Mouse (Mus musculus) intestine, embryonic 16.5 days (tissue): Measurements from ENCODE around the gene Fen1. TPM values are rescaled to one million over a fixed set of nuclear protein-coding genes. Genes with fewer than 3 reads are reported as not detected.

ENCODE experiments used
- ATAC-seq: fragments of 200-750 bp; cut with Nextera tagmentation; 2 replicates; pipeline ENCODE4 v1.8.0; 2017; ENCODE audit warnings: moderate TSS enrichment, moderate library complexity
- H3K27ac ChIP-seq: fragments of 300-500 bp; sonication (generic); 2 replicates; pipeline ENCODE4 v1.5.1; 2014; ENCODE audit warnings: mild to moderate bottlenecking, low read length
- H3K27me3 ChIP-seq: fragments of 300-500 bp; sonication (generic); replicated peaks from 2 replicates; pipeline ENCODE4 v1.6.1; 2014; ENCODE audit warnings: low read length, control low read depth, mixed read lengths; ENCODE audit not compliant: control insufficient read depth, insufficient read depth
- H3K36me3 ChIP-seq: fragments of 300-500 bp; sonication (generic); 2 replicates; pipeline ENCODE4 v1.6.1; 2014; ENCODE audit warnings: low read length, control low read depth; ENCODE audit not compliant: control insufficient read depth, insufficient read depth
- H3K4me1 ChIP-seq: fragments of 300-500 bp; sonication (generic); 2 replicates; pipeline ENCODE4 v1.6.1; 2014; ENCODE audit warnings: low read length, control low read depth, mixed read lengths; ENCODE audit not compliant: control insufficient read depth, insufficient read depth
- H3K4me2 ChIP-seq: fragments of 300-500 bp; sonication (generic); 2 replicates; pipeline ENCODE4 v1.6.1; 2014; ENCODE audit warnings: low read depth, low read length, control low read depth
- H3K4me3 ChIP-seq: fragments of 300-500 bp; sonication (generic); 2 replicates; pipeline ENCODE4 v1.5.1; 2014; ENCODE audit warnings: mild to moderate bottlenecking, low read length
- H3K9ac ChIP-seq: fragments of 300-500 bp; sonication (generic); 2 replicates; pipeline ENCODE4 v1.6.1; 2014; ENCODE audit warnings: low read depth, low read length
- H3K9me3 ChIP-seq: fragments of 300-500 bp; sonication (generic); 2 replicates; pipeline ENCODE4 v1.6.1; 2016; ENCODE audit warnings: low read length, control low read depth; ENCODE audit not compliant: control insufficient read depth
- WGBS: fragments of 180-500 bp; shearing (Covaris S2); extraction: QIAGEN DNeasy Blood & Tissue Kit; methylation state at CpG from one replicate; pipeline ENCODE4 v1.1.7; 2014; 5-methylcytosine and 5-hydroxymethylcytosine counted together
- polyA plus RNA-seq: library from polyadenylated mRNA; unstranded; fragments of >200 nt; fragmentation: Nextera tagmentation; extraction: Ambion mirVana; gene quantifications from 2 replicates; pipeline ENCODE4 v1.2.1, GENCODE M21; 2015

The Fen1 gene
- polyA plus RNA-seq, 1 experiment from 2014 or later, result 87.8 TPM

DNA sequence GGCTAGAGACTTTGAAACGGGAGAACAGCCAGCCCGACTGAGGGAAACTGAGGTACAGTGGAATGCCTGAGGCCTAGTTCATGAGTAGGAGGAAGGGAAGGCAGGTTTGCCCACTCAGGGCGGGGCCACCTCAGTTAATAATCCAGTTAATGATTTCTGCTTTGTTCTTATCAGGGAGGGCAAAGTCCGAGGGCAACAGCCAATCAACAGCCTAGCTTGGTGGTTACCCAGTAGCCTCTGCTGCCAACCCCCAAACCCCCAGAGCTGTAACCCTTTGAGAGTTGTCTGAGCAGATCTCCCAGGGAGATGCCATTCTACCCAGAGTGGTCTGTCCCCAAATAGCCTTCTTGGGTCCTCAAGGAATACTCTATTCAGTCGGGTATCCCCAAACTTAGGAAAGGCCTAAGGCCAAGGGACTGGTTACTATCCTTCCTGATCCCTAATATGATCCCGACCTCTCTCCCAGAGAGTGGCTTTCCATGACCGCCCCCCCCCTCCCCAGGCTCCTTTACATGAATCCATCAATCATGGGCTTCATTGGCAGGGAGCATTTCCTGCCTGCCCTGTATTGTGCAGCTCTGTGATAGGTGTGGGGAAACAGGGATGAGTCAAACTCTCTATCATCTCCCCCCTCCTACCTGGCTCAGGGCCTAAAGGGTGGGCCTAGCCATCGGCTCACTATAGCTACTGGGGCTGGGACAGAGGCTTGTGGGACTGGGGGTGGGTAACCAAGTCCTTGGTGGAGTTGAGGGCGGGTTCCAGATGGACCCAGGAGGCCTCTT is 32.0 kb upstream of the Fen1 start:
- H3K4me3 ChIP-seq, result no peak overlapping the region
- H3K36me3 ChIP-seq, result no peaks in the 10 kb centered on the region
- peak overlapping the region; percentile 17; the same call in 1 of the 2 replicates for H3K9ac ChIP-seq
- H3K27ac ChIP-seq, result peak overlapping the region; percentile 78
- ATAC-seq, result peak; percentile 81
- no peaks in the 10 kb centered on the region for H3K27me3 ChIP-seq
- peak overlapping the region; percentile 38 for H3K4me2 ChIP-seq
- peaks cover 40% of the 10 kb centered on the region for H3K4me1 ChIP-seq
- H3K9me3 ChIP-seq, result no peaks in the 10 kb centered on the region
- 58% methylated on average over 9 of the region's 9 CpGs for WGBS

DNA sequence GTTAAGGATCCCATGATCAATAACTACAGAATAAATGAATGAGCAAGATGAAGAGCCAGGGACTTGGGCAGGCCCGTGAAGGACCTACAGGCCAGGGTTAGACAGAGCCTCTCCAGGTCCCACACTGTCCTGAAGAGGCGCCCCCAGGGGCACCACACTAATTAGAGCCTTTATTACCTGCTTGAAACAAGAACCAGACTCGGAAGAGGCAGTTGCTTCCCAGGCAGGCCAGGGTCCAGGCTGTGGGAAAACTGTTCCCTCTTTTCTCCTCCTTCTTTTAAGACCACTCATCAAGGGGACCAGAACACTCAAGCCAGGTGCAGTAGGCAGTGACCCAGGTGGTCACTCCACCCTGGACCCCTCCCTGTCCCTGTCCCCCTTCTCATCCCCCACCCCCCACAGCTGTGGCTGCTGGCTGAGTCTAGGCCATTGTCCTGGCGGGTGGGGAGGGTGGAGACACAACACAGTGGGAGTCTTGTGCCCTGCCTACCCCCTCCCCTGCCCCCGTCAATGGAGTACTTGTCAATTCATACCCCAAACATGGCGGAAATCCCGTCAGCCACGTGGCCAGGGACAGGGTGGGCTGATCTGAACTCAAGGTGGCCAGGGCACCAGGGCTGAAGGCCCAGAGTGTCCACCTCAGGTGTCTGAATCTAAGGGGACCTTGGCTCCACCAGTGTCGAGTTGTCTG is 28.5 kb upstream of the Fen1 start:
- H3K4me3 ChIP-seq, result no peak overlapping the region
- H3K9ac ChIP-seq, result no peak overlapping the region
- H3K4me2 ChIP-seq, result no peak overlapping the region
- WGBS, result 52% methylated on average over 9 of the region's 9 CpGs
- no peaks in the 10 kb centered on the region for H3K36me3 ChIP-seq
- H3K4me1 ChIP-seq, result peaks cover 34% of the 10 kb centered on the region
- no peaks in the 10 kb centered on the region for H3K27me3 ChIP-seq
- H3K9me3 ChIP-seq, result no peaks in the 10 kb centered on the region
- ATAC-seq, result no peak
- H3K27ac ChIP-seq, result no peak overlapping the region; the same call in 1 of the 2 replicates

DNA sequence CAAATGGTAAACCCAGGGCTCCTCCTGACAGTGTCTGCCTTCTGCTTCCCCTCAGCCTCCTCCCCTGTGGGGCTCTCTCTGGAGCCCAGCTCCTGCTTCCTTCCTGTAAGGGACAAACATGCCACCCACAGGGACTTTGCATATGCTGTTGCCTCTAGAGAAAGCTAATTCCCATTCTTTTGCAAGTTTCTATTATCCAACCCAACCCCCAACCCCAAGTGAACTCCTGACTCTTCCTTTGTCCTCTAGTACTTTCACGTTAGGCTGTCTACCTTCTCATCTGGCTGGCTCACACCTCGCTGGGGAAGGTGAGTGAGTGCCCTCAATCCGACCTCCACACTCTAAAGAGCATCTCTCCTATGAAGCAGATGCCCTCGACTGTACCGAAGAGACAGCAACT is 27.9 kb upstream of the Fen1 start:
- Histone ChIP-seq H3K27ac (no peak overlapping the region; the same call in 1 of the 2 replicates), H3K4me2 (no peak overlapping the region), H3K9me3 (no peaks in the 10 kb centered on the region), H3K4me3 (no peak overlapping the region), H3K27me3 (no peaks in the 10 kb centered on the region), H3K36me3 (no peaks in the 10 kb centered on the region), H3K4me1 (peaks cover 34% of the 10 kb centered on the region), H3K9ac (0 out of 2 replicates have a peak overlapping the region, but pooled peaks have one; percentile 11)
- no peak for ATAC-seq
- WGBS, result 40% methylated on average over 5 of the region's 5 CpGs

DNA sequence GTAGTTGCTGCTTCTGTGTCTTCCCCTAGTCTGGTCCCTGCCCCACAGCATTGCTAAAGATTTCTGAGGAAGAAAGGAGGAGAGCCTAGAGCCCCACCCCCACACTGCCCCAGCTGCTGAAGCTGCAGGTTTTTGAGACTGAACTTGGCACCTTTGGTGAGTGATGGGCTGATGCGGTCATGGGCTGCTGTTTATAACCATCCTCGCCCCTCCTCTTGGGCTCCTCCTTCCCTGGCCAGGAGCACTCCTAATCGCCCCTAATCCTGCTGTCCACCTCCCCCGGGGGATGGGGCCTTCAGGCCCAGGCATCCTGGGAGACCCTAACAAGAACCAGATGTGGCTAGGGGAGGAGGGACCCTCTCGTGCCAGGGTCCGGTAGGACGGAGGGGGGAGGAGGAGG is 27.0 kb upstream of the Fen1 start:
- Histone ChIP-seq H3K27me3 (no peaks in the 10 kb centered on the region), H3K27ac (no peak overlapping the region)
- WGBS, result 20% methylated on average over 7 of the region's 7 CpGs

DNA sequence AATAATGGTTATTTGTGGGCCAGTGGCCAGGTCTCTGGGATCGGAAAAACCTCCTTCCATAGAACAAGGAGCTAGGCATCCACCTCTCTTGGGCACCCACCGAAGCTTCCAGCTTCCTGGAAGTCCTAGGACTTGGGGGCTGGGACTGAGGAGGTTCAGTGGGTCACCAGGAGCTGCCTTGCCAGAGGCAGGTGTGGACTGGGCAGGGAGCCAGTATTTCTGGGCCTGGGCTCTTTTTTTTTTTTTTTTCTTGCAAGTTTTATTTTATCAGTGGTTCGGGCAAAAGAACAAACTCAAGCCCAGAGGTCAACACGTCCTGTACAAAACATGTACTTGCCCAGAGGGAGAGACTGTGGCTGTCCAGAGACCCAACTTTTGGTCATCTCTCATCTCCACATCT is 21.8 kb upstream of the Fen1 start:
- Histone ChIP-seq H3K27me3 (no peaks in the 10 kb centered on the region), H3K4me2 (peak overlapping the region; percentile 37; the same call in 1 of the 2 replicates), H3K4me3 (no peak overlapping the region), H3K36me3 (no peaks in the 10 kb centered on the region), H3K4me1 (peaks cover 48% of the 10 kb centered on the region), H3K9me3 (no peaks in the 10 kb centered on the region), H3K9ac (peak overlapping the region; percentile 57), H3K27ac (peak overlapping the region; percentile 70)
- 41% methylated on average over 4 of the region's 4 CpGs for WGBS
- ATAC-seq, result peak; percentile 52

More for the DNA sequence above, 27.0 kb upstream of the Fen1 start:
- ATAC-seq, result no peak; the same call in 1 of the 2 replicates
- no peaks in the 10 kb centered on the region for H3K36me3 ChIP-seq
- H3K4me1 ChIP-seq, result peaks cover 37% of the 10 kb centered on the region
- no peak overlapping the region for H3K9ac ChIP-seq
- no peak overlapping the region for H3K4me3 ChIP-seq
- H3K9me3 ChIP-seq, result no peaks in the 10 kb centered on the region
- H3K4me2 ChIP-seq, result no peak overlapping the region

DNA sequence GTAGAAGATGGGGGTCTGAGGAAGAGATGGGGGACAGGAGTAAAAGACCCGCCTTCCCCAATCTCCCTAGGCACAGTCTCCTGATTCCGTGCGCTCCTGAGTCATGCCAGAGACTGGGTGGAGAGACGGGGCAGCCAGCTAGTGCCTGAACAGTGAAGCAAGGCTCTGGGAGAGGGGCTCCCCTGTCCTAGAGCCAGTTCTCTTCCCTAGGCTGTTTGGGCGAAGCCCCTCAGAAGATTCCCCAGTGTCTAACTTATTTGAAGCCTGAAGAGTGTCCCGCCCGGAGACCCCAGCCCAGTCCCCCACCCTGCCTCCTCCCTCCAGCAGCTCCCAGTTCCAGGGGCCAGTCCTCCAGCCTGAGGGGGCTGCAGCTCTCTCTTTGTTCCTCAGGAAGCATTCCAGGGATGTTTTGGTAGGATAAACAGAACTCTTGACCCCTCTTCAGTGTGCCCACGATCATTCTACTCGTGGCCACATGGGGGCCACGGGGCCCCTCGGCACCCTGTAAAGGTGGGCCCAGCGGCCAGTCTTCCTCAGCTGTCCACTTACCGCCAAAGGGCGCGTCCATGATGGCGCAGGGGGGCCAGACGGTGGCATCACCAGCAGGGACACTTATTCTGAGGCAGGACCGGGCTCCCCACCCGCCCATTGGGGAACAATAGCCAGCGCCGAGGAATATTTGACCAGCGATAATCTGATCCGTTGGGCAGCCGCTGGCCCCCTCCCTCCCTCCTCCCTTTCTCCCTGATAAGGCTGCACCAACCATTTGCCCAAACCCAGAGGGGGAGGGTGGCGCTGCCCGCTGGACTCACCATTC is 20.9 kb upstream of the Fen1 start:
- peak overlapping the region; percentile 70 for H3K27ac ChIP-seq
- peaks cover 46% of the 10 kb centered on the region for H3K4me1 ChIP-seq
- peak overlapping the region; percentile 13 for H3K4me3 ChIP-seq
- ATAC-seq, result peak; percentile 17; the same call in 1 of the 2 replicates
- peak overlapping the region; percentile 57 for H3K9ac ChIP-seq
- WGBS, result 15% methylated on average over 26 of the region's 26 CpGs
- no peaks in the 10 kb centered on the region for H3K27me3 ChIP-seq
- H3K36me3 ChIP-seq, result no peaks in the 10 kb centered on the region
- H3K9me3 ChIP-seq, result no peaks in the 10 kb centered on the region
- peak overlapping the region; percentile 37 for H3K4me2 ChIP-seq

DNA sequence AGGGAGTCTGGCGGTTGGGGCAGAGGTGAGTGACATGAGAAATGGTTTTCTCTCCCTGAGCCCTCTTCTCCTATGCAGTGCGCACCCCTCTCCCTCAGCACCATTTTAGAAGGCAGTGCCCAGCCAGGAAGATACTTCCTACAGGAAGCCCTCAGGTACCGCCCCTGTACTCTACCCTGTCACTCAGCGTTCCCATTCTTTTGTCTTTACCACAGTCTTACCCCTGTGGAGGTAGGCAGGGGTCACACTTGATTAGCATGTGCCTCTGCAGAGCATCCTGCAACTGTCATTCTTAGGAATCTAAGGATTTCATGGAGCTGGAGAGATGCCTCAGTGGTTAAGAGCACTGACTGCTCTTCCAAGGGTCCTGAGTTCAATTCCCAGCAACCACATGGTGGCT is 19.6 kb upstream of the Fen1 start:
- 78% methylated on average over 4 of the region's 4 CpGs for WGBS
- H3K36me3 ChIP-seq, result no peaks in the 10 kb centered on the region
- no peak overlapping the region for H3K27ac ChIP-seq
- H3K4me2 ChIP-seq, result no peak overlapping the region
- peaks cover 50% of the 10 kb centered on the region for H3K4me1 ChIP-seq
- ATAC-seq, result no peak
- H3K4me3 ChIP-seq, result no peak overlapping the region
- no peaks in the 10 kb centered on the region for H3K27me3 ChIP-seq
- no peak overlapping the region for H3K9ac ChIP-seq
- no peaks in the 10 kb centered on the region for H3K9me3 ChIP-seq

DNA sequence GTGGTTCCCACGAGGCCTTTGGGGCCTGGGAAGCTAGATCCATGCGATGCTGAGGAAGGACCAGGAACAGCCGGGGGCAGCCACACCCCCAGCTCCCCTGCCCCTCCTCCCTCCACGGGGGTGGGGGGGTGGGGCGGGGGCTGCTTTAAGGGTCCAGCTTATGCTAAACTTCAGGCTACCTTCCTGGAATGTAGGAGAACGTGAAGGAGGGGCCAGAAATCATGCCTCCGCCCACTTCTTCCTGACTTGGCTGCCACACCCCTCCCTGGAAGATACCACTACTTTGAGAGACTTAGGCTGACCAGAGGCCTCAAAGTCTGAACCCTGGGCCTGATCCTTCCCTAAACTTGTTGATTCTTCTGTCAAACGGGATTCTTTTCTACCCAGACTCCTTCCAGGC is 18.7 kb upstream of the Fen1 start:
- Histone ChIP-seq H3K9ac (no peak overlapping the region), H3K36me3 (no peaks in the 10 kb centered on the region), H3K27ac (no peak overlapping the region), H3K9me3 (no peaks in the 10 kb centered on the region), H3K4me2 (peak overlapping the region; percentile 13; the same call in 1 of the 2 replicates), H3K4me3 (no peak overlapping the region), H3K27me3 (no peaks in the 10 kb centered on the region), H3K4me1 (peaks cover 50% of the 10 kb centered on the region)
- WGBS, result 26% methylated on average over 8 of the region's 8 CpGs
- ATAC-seq, result peak; percentile 45

DNA sequence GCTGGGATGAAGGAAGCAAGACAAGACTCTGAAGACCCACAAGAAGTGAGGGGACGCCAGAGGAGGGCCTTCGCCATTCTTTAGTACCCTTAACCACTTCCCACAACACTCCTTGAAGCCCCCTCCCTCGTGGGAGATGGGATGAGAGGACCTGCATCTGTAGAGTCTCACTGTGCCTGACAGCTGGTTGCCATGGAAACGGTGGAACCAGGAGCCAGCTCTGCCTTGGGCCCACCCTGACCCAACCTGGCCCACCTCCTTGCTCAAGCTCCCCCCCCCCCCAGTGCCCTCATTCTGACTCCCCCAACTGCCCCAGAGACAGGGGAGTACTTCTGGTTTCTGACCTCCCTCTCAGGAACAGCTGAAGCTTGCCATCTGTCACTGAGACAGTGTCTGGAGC is 17.6 kb upstream of the Fen1 start:
- Histone ChIP-seq H3K4me1 (peaks cover 50% of the 10 kb centered on the region), H3K36me3 (no peaks in the 10 kb centered on the region), H3K9me3 (no peaks in the 10 kb centered on the region), H3K27ac (no peak overlapping the region), H3K4me2 (no peak overlapping the region), H3K27me3 (no peaks in the 10 kb centered on the region), H3K9ac (no peak overlapping the region), H3K4me3 (no peak overlapping the region)
- no peak for ATAC-seq
- 49% methylated on average over 4 of the region's 4 CpGs for WGBS
